Mouse (Mus musculus) hindbrain, embryonic 14.5 days (tissue): ENCODE measurements around the gene Romo1. TPM values are rescaled to one million over a fixed set of nuclear protein-coding genes. Genes with fewer than 3 reads are reported as not detected.

ENCODE experiments used
- ATAC-seq: fragments of 200-750 bp; cut with Nextera tagmentation; 2 replicates; pipeline ENCODE4 v1.8.0; 2017; ENCODE audit warnings: moderate number of reproducible peaks, mild to moderate bottlenecking, moderate TSS enrichment, moderate library complexity; ENCODE audit not compliant: low FRiP score
- DNase-seq: peaks from one replicate; pipeline ENCODE4 v3.0.0-alpha.2; 2015; ENCODE audit warnings: low spot score
- H3K27ac ChIP-seq: fragments of 300-500 bp; sonication (generic); 2 replicates; pipeline ENCODE4 v1.5.1; 2014; ENCODE audit warnings: mild to moderate bottlenecking, moderate library complexity
- H3K27me3 ChIP-seq: fragments of 300-500 bp; sonication (generic); 2 replicates; pipeline ENCODE4 v1.6.1; 2014; ENCODE audit warnings: mild to moderate bottlenecking, low read length, mixed read lengths; ENCODE audit not compliant: control insufficient read depth, insufficient read depth
- H3K36me3 ChIP-seq: fragments of 300-500 bp; sonication (generic); replicated peaks from 2 replicates; pipeline ENCODE4 v1.6.1; 2014; ENCODE audit not compliant: control insufficient read depth, insufficient read depth
- H3K4me1 ChIP-seq: fragments of 300-500 bp; sonication (generic); replicated peaks from 2 replicates; pipeline ENCODE4 v1.6.1; 2014; ENCODE audit warnings: antibody characterized with exemption, low read length, mixed read lengths; ENCODE audit not compliant: control insufficient read depth, insufficient read depth
- H3K4me2 ChIP-seq: fragments of 300-500 bp; sonication (generic); replicated peaks from 2 replicates; pipeline ENCODE4 v1.6.1; 2014; ENCODE audit warnings: mild to moderate bottlenecking, moderate library complexity
- H3K4me3 ChIP-seq: fragments of 300-500 bp; sonication (generic); replicated peaks from 2 replicates; pipeline ENCODE4 v1.5.1; 2014; ENCODE audit warnings: mild to moderate bottlenecking, low read length
- H3K9ac ChIP-seq: fragments of 300-500 bp; sonication (generic); 2 replicates; pipeline ENCODE4 v1.6.1; 2014
- H3K9me3 ChIP-seq: fragments of 300-500 bp; sonication (generic); 2 replicates; pipeline ENCODE4 v1.6.1; 2016; ENCODE audit warnings: low read length; ENCODE audit not compliant: control insufficient read depth
- WGBS: fragments of 180-500 bp; shearing (Covaris S2); extraction: QIAGEN DNeasy Blood & Tissue Kit; methylation state at CpG from one replicate; pipeline ENCODE4 v1.1.7; 2014; 5-methylcytosine and 5-hydroxymethylcytosine counted together
- polyA plus RNA-seq: library from polyadenylated mRNA; unstranded; fragments of >200 nt; fragmentation: Nextera tagmentation; extraction: Ambion mirVana; gene quantifications from 2 replicates; pipeline ENCODE4 v1.2.1, GENCODE M21; 2014

The Romo1 gene
- polyA plus RNA-seq, 1 experiment from 2014 or later: 540 TPM

GRCm38 (mm10) chr2:156142820-156143219, 1.0 kb upstream of the Romo1 start:
- DNase-seq (no peak), ATAC-seq (no peak)
- H3K4me3 ChIP-seq: peak overlapping the region; percentile 80
- peak overlapping the region; percentile 88; the same call in 1 of the 2 replicates for H3K9ac ChIP-seq
- no peaks in the 10 kb centered on the region for H3K27me3 ChIP-seq
- 80% methylated on average over 2 of the region's 2 CpGs for WGBS
- peaks cover 18% of the 10 kb centered on the region for H3K4me1 ChIP-seq
- peak overlapping the region; percentile 72 for H3K4me2 ChIP-seq
- H3K27ac ChIP-seq: no peak overlapping the region
- H3K9me3 ChIP-seq: no peaks in the 10 kb centered on the region
- H3K36me3 ChIP-seq: peaks cover 20% of the 10 kb centered on the region

GRCm38 (mm10) chr2:156143367-156143766, 472 bp upstream of the Romo1 start:
- 3% methylated on average over 16 of the region's 16 CpGs for WGBS
- peaks cover 18% of the 10 kb centered on the region for H3K4me1 ChIP-seq
- H3K27me3 ChIP-seq: no peaks in the 10 kb centered on the region
- no peak for DNase-seq
- peaks cover 26% of the 10 kb centered on the region for H3K36me3 ChIP-seq
- peak overlapping the region; percentile 94 for H3K27ac ChIP-seq
- peak overlapping the region; percentile 72 for H3K4me2 ChIP-seq
- H3K9me3 ChIP-seq: no peaks in the 10 kb centered on the region
- no peak for ATAC-seq
- peak overlapping the region; percentile 80 for H3K4me3 ChIP-seq
- H3K9ac ChIP-seq: peak overlapping the region; percentile 88

- H3K27me3 ChIP-seq: no peaks in the 10 kb centered on the region
- peaks cover 18% of the 10 kb centered on the region for H3K4me1 ChIP-seq
- peaks cover 48% of the 10 kb centered on the region for H3K36me3 ChIP-seq
- peak overlapping the region; percentile 72; the same call in 1 of the 2 replicates for H3K4me2 ChIP-seq
- peak overlapping the region; percentile 80; the same call in 1 of the 2 replicates for H3K4me3 ChIP-seq
- no peak for ATAC-seq
- H3K9me3 ChIP-seq: no peaks in the 10 kb centered on the region
- H3K9ac ChIP-seq: no peak overlapping the region
- no peak for DNase-seq
- 70% methylated on average over 11 of the region's 11 CpGs for WGBS
- no peak overlapping the region for H3K27ac ChIP-seq
Measured at GRCm38 (mm10) chr2:156145486-156146130, 1.8 kb downstream of the Romo1 start.

GRCm38 (mm10) chr2:156146272-156146989, 2.6 kb downstream of the Romo1 start:
- DNase-seq (no peak), ATAC-seq (no peak)
- Histone ChIP-seq H3K36me3 (peaks cover 55% of the 10 kb centered on the region), H3K27me3 (no peaks in the 10 kb centered on the region), H3K4me3 (no peak overlapping the region), H3K4me2 (no peak overlapping the region), H3K27ac (no peak overlapping the region), H3K4me1 (peaks cover 18% of the 10 kb centered on the region), H3K9me3 (no peaks in the 10 kb centered on the region), H3K9ac (no peak overlapping the region)
- 65% methylated on average over 5 of the region's 5 CpGs for WGBS

GRCm38 (mm10) chr2:156147316-156147915, 3.6 kb downstream of the Romo1 start:
- Histone ChIP-seq H3K9ac (no peak overlapping the region), H3K27ac (no peak overlapping the region), H3K27me3 (no peaks in the 10 kb centered on the region), H3K9me3 (no peaks in the 10 kb centered on the region), H3K4me2 (no peak overlapping the region), H3K4me3 (no peak overlapping the region), H3K4me1 (peaks cover 18% of the 10 kb centered on the region), H3K36me3 (peaks cover 64% of the 10 kb centered on the region)
- DNase-seq (no peak), ATAC-seq (no peak)
- WGBS: 93% methylated on average over 3 of the region's 3 CpGs

- Histone ChIP-seq H3K27me3 (no peaks in the 10 kb centered on the region), H3K4me3 (no peak overlapping the region), H3K27ac (no peak overlapping the region), H3K4me2 (no peak overlapping the region), H3K9me3 (no peaks in the 10 kb centered on the region), H3K36me3 (peaks cover 91% of the 10 kb centered on the region), H3K4me1 (no peaks in the 10 kb centered on the region), H3K9ac (no peak overlapping the region)
- DNase-seq (no peak), ATAC-seq (no peak)
Measured at GRCm38 (mm10) chr2:156151538-156151937, 7.7 kb downstream of the Romo1 start.

- no peak overlapping the region for H3K4me3 ChIP-seq
- ATAC-seq (no peak), DNase-seq (no peak)
- no peaks in the 10 kb centered on the region for H3K9me3 ChIP-seq
- peaks cover 96% of the 10 kb centered on the region for H3K36me3 ChIP-seq
- 98% methylated on average over 1 of the region's 1 CpGs for WGBS
- no peaks in the 10 kb centered on the region for H3K27me3 ChIP-seq
- H3K9ac ChIP-seq: no peak overlapping the region
- H3K4me1 ChIP-seq: no peaks in the 10 kb centered on the region
- H3K27ac ChIP-seq: no peak overlapping the region
- H3K4me2 ChIP-seq: no peak overlapping the region
Measured at GRCm38 (mm10) chr2:156165478-156165877, 21.6 kb downstream of the Romo1 start.

- ATAC-seq (no peak), DNase-seq (no peak)
- no peak overlapping the region for H3K27ac ChIP-seq
- H3K9ac ChIP-seq: no peak overlapping the region
- H3K27me3 ChIP-seq: no peaks in the 10 kb centered on the region
- no peak overlapping the region for H3K4me3 ChIP-seq
- no peaks in the 10 kb centered on the region for H3K4me1 ChIP-seq
- H3K4me2 ChIP-seq: no peak overlapping the region
- WGBS: 93% methylated on average over 5 of the region's 5 CpGs
- no peaks in the 10 kb centered on the region for H3K9me3 ChIP-seq
- H3K36me3 ChIP-seq: peaks cover 98% of the 10 kb centered on the region
Measured at GRCm38 (mm10) chr2:156166557-156166956, 22.7 kb downstream of the Romo1 start.

GRCm38 (mm10) chr2:156177079-156177478, 33.2 kb downstream of the Romo1 start:
- H3K27me3 ChIP-seq: no peaks in the 10 kb centered on the region
- peaks cover 30% of the 10 kb centered on the region for H3K4me1 ChIP-seq
- DNase-seq (no peak), ATAC-seq (no peak)
- H3K9ac ChIP-seq: no peak overlapping the region
- H3K4me3 ChIP-seq: no peak overlapping the region
- H3K36me3 ChIP-seq: peaks cover 61% of the 10 kb centered on the region
- H3K27ac ChIP-seq: no peak overlapping the region
- H3K9me3 ChIP-seq: no peaks in the 10 kb centered on the region
- H3K4me2 ChIP-seq: peak overlapping the region; percentile 12; the same call in 1 of the 2 replicates
- 93% methylated on average over 6 of the region's 6 CpGs for WGBS
